Mouse (Mus musculus) gastrocnemius, adult 18-20 months (tissue): Measurements from ENCODE around the gene Bahcc1. TPM values are rescaled to one million over a fixed set of nuclear protein-coding genes. Genes with fewer than 3 reads are reported as not detected.

ENCODE experiments used
- DNase-seq: peaks from one replicate; pipeline ENCODE4 v3.0.0; 2021; ENCODE audit warnings: low spot score
- microRNA-seq: library from miRNA; unstranded; fragments of <30 nt; microRNA quantifications from one replicate; pipeline ENCODE4 v1.2.0, GENCODE M21; 2021
- total RNA-seq, 2 experiments: library from RNA; stranded (reverse); gene quantifications; 2 replicates each; pipeline ENCODE4 v1.2.3; 2021

The Bahcc1 gene
- total RNA-seq, 2 experiments from 2014 or later, result 3.4 to 4.6 TPM

- no peak for DNase-seq
Observed at GRCm38 (mm10) chr11:120313906-120314685, 81.3 kb downstream of the Bahcc1 start.

- DNase-seq, result no peak
Observed at GRCm38 (mm10) chr11:120314721-120315415, 82.1 kb downstream of the Bahcc1 start.

GRCm38 (mm10) chr11:120315416-120315761 lies 82.6 kb downstream of the Bahcc1 start:
- no peak for DNase-seq

- peak; percentile 91 for DNase-seq
Observed at GRCm38 (mm10) chr11:120315832-120316689, 83.3 kb downstream of the Bahcc1 start.

DNA sequence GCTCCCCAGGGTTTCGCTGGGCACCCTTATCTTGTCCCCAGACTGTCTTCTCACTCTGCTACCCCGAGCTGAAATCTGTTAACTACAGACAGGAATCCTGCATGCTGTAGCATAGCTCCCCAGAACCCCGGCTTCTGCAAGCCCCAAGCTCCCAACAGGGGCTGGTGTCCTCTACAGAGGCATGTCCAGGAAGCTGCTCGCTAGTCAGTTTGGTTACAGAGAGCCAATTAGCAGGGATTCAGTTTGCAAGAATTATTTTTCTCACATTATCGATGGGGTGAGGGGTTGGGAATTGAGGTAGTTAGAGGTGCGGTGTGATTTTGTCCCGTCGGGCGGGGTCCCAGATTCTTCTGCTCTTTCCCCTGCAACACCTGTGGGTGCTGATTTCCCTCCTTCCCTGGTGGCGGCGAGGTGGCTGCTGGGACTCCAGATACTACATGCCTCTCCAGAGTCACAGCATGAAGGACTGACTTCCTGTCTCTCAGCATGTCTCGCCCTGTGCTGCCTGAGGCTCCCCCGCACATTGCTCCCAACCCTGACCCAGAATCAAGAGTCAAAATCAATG lies 84.0 kb downstream of the Bahcc1 start:
- no peak for DNase-seq

DNA sequence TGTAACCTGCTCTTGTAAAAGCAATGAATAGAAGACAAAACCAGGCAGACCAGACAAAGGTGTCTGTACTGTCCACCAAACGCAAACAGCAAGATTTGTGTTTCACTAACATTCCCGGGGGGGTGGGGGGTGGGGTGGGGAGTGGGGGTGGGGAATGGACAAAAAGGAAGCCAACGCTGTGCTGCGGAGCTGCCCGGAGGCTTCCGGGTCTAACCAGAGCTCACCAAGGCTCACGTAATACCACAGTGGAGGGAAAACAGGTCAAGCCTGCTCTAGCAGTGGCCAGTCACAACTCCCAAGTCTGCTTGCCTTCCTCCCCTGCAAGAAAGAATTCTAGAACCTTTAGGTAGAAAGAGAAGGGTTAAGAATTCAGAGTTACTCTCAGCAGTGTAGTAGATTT lies 84.7 kb downstream of the Bahcc1 start:
- DNase-seq, result no peak

DNA sequence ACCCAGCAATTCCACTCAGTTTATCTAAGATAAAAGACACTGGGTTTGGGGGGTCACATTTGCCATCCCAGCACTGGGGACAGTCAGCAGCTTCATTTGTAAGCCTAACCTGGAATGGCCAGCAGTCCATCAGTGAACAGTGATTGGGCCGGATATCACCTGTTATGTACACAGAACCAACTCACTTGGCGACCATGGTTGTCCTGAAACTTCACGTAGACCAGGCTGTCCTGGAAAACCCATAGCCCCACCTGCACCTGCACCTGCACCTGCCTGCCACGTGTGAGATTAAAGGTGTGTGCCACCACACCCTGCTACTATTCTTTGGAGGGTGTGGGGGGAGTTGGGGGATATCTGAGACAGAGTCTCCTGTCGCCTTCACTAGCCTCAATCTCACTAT lies 86.6 kb downstream of the Bahcc1 start:
- DNase-seq, result no peak

DNA sequence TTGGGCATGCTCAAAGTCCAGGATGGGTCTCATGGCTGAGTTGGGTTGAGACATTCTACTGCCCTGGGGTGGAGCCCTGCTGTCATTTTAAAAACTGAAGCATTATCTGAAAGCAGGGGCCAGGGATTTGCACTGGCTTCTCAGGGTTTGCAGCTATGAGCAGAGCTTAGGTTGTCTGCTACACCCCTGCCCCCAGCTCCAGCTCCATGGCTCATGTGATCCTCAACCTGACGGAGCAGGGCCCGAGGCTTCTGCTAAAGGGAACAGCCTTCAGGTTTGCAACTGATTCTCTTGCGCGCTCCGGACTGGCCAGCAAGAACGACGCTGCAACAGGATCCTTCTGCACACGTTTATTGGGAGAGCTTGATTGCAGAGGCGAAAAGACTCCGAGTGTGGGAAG lies 87.4 kb downstream of the Bahcc1 start:
- DNase-seq, result no peak

GRCm38 (mm10) chr11:120335431-120336021 lies 102.8 kb downstream of the Bahcc1 start:
- DNase-seq, result no peak

DNA sequence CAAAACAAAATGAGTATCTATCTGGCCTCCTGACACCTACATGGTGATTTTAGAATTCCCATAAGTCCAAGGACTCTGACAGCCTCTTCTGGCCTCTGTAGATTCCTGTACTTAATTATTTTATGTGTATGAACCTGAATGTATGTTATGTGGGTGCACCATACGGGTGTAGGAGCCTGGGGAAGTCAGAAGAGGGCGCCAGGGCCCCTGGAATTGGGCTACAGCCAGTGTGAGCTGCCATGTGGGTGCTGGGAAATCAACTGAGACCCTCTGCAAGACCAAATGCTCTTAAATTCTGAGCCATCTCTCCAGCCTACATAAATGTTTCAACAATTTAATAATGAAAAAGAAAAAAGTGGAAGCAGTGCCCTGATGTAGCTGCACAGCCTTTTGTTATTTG lies 104.7 kb downstream of the Bahcc1 start:
- no peak for DNase-seq

DNA sequence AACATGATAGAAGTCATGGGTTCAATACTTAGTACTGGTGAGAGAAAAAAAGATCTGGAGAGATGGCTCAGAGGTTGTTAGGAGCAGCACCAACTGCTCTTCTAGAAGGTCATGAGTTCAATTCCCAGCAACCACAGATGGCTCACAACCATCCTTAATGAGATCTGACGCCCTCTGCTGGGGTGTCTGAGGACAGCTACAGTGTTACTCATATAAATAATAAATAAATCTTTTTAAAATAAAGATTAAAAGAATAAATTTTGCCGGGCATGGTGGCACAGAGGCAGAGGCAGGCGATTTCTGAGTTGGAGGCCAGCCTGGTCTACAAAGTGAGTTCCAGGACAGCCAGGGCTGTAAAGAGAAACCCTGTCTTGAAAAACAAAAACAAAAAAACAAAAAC lies 106.0 kb downstream of the Bahcc1 start:
- DNase-seq, result no peak

DNA sequence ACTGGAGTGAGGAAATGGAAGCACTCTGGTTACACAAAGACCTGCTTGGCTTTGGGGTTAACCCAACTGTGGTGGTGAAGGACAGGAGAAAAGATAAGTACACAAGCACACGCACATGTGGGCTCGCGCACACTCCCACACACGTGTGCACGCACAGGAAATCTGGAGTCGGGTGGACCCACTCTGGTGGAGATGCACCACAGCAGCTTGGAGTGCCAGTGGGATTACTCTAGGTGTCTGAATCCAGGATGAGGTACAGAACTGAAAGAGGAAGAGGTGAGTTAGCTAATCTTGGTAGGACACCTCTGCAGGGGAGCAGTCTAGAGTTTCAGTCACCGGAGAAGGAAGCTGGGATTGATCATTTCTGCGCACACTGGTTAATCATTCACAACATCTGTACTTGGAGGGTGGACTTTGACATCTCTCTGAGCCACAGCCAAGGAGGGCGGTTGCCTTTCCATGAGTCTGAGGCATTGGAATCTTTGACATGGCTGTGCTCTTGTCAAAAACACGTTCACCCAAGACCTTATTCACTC lies 107.3 kb downstream of the Bahcc1 start:
- DNase-seq, result no peak

DNA sequence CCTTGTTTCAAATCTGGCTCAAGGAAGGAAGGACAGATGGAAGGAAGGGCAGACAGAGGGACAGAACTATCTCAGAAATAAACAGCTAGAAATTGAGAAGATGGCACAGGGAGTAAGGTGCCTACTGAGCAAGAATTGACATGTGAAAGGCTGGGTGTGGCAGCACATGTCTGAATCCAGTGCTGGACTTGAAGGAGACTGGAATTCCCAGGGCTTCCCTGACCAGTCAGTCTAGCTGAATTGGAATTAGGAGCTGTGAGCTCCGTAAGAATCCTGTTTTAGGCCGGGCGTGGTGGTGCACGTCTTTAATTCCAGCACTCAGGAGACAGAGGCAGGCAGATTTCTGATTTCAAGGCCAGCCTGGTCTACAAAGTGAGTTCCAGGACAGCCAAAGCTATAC lies 108.9 kb downstream of the Bahcc1 start:
- no peak for DNase-seq

Small RNA genes within 50 kb of the gene (microRNA-seq; reads per million reads assigned to microRNA genes)
- not detected for gene Gm47297

Other genes with a start within 250 kb of the Bahcc1 start
- 1 to 10 TPM; 3.2 to 3.6 TPM for gene Aatk, start 185.8 kb upstream of the Bahcc1 start, total RNA-seq
- gene Cep131, start 146.1 kb upstream of the Bahcc1 start, total RNA-seq, result 1 to 10 TPM; 6.0 to 8.4 TPM
- 1 to 10 TPM; 4.1 to 4.9 TPM for gene Tepsin, start 134.2 kb upstream of the Bahcc1 start, total RNA-seq
- gene Ndufaf8, start 134.0 kb upstream of the Bahcc1 start, total RNA-seq, result 10 to 100 TPM; 45.7 to 48.1 TPM
- 10 to 100 TPM; 39.0 to 48.2 TPM for gene Slc38a10, start 81.6 kb upstream of the Bahcc1 start, total RNA-seq
- gene Actg1, start 115.6 kb downstream of the Bahcc1 start, total RNA-seq, result 100 to 1,000 TPM; 158 to 253 TPM
- gene Fscn2, start 128.6 kb downstream of the Bahcc1 start, total RNA-seq, result under 1 TPM; 0.39 to 0.52 TPM
- 10 to 100 TPM in 1 of 2 experiments, 1 to 10 TPM in 1; 8.3 to 19.3 TPM for gene Faap100, start 145.8 kb downstream of the Bahcc1 start, total RNA-seq
- gene Nploc4, start 204.8 kb downstream of the Bahcc1 start, total RNA-seq, result 100 to 1,000 TPM in 1 of 2 experiments, 10 to 100 TPM in 1; 84.6 to 100 TPM
- gene Tspan10, start 209.7 kb downstream of the Bahcc1 start, total RNA-seq, result under 1 TPM in 1 of 2 experiments, not detected in 1; 0.57 TPM
- gene Pde6g, start 220.6 kb downstream of the Bahcc1 start, total RNA-seq, result under 1 TPM; 0.33 to 0.39 TPM
- 10 to 100 TPM; 18.9 to 24.7 TPM for gene Oxld1, start 225.1 kb downstream of the Bahcc1 start, total RNA-seq
- 1 to 10 TPM; 5.7 to 6.2 TPM for gene Ccdc137, start 225.2 kb downstream of the Bahcc1 start, total RNA-seq
- gene Arl16, start 234.7 kb downstream of the Bahcc1 start, total RNA-seq, result 1 to 10 TPM; 4.3 to 6.2 TPM